Mouse (Mus musculus): ENCODE data around the gene Apbb2.

DNA sequence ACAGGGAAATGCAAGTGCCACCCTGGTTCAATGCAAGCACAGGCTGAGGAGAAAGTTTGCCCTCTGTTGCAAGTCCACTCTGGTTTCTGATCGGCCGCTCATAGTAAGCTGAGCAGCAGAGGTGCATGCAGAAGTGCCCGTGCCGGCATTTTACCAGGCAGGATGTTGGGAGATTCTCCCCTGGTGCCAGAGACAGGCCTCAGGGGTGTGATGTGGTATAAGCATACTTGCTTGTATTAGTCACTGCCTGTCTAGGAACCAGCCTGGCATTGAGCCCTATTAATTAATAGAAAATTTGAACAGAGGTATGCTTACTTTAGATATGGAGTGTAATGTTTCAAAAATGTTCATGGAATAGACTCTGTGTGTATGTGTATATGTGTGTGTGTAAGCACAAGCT is 244.2 kb downstream of the Apbb2 start:
- TF ChIP-seq CTCF (IDR thresholded peaks at IDR 0.05; ENCODE audit: low read depth) = no peak
- TF ChIP-seq EP300 (IDR thresholded peaks at IDR 0.05; ENCODE audit: low read depth) = no peak

Measured in liver, postnatal 0 days (tissue).